Mouse (Mus musculus) lung, embryonic 14.5 days (tissue): Measurements from ENCODE around the gene Pfas. TPM values are rescaled to one million over a fixed set of nuclear protein-coding genes. Genes with fewer than 3 reads are reported as not detected.
A peak's percentile ranks its signal among the peaks of the same experiment; 100 is the strongest.

Experiments
- ATAC-seq: fragments of 200-750 bp; cut with Nextera tagmentation; 2 replicates; pipeline ENCODE4 v1.8.0; 2017; ENCODE audit warnings: mild to moderate bottlenecking, moderate TSS enrichment, moderate library complexity; ENCODE audit not compliant: insufficient read depth
- DNase-seq: peaks from one replicate; pipeline ENCODE4 v3.0.0-alpha.2; 2015
- H3K27ac ChIP-seq: fragments of 300-500 bp; sonication (generic); 2 replicates; pipeline ENCODE4 v1.5.1; 2014; ENCODE audit warnings: low read depth, mild to moderate bottlenecking, moderate library complexity
- H3K27me3 ChIP-seq: fragments of 300-500 bp; sonication (generic); 2 replicates; pipeline ENCODE4 v1.6.1; 2014; ENCODE audit warnings: low read length, control low read depth; ENCODE audit not compliant: insufficient read depth
- H3K36me3 ChIP-seq: fragments of 300-500 bp; sonication (generic); 2 replicates; pipeline ENCODE4 v1.6.1; 2014; ENCODE audit warnings: control low read depth; ENCODE audit not compliant: insufficient read depth
- H3K4me1 ChIP-seq: fragments of 300-500 bp; sonication (generic); 2 replicates; pipeline ENCODE4 v1.6.1; 2014; ENCODE audit warnings: antibody characterized with exemption, control low read depth; ENCODE audit not compliant: insufficient read depth
- H3K4me2 ChIP-seq: fragments of 300-500 bp; sonication (generic); 2 replicates; pipeline ENCODE4 v1.6.1; 2014; ENCODE audit warnings: mild to moderate bottlenecking
- H3K4me3 ChIP-seq: fragments of 300-500 bp; sonication (generic); 2 replicates; pipeline ENCODE4 v1.5.1; 2014; ENCODE audit warnings: low read depth, low read length
- H3K9ac ChIP-seq: fragments of 300-500 bp; sonication (generic); 2 replicates; pipeline ENCODE4 v1.6.1; 2014
- H3K9me3 ChIP-seq: fragments of 300-500 bp; sonication (generic); 2 replicates; pipeline ENCODE4 v1.6.1; 2016; ENCODE audit warnings: low read depth, low read length, control low read depth
- CTCF ChIP-seq: IDR thresholded peaks from 2 replicates; pipeline ENCODE4 v1.5.1; 2016; ENCODE audit warnings: antibody characterized with exemption, low read depth
- WGBS: fragments of 180-500 bp; shearing (Covaris S2); extraction: QIAGEN DNeasy Blood & Tissue Kit; methylation state at CpG from one replicate; pipeline ENCODE4 v1.1.7; 2014; 5-methylcytosine and 5-hydroxymethylcytosine counted together
- polyA plus RNA-seq: library from polyadenylated mRNA; unstranded; fragments of >200 nt; fragmentation: Nextera tagmentation; extraction: Ambion mirVana; gene quantifications from 2 replicates; pipeline ENCODE4 v1.2.1, GENCODE M21; 2014

Pfas gene
- polyA plus RNA-seq, result 36.8 and 43.3 TPM in 2 replicates

GRCm38 (mm10) chr11:69008182-69009121 lies at the start of gene Pfas:
TSS of gene Pfas (minus strand) at chr11:69008460.
- 10% methylated on average over 38 of the region's 38 CpGs for WGBS
- peak within 1 kb of the TSS; percentile 63 for H3K4me2 ChIP-seq
- 0 out of 2 replicates have a peak within 1 kb of the TSS, but pooled peaks have one; percentile 52 for H3K27ac ChIP-seq
- no peaks in the 10 kb centered on the region for H3K9me3 ChIP-seq
- H3K4me1 ChIP-seq, result no peaks in the 10 kb centered on the region
- TF ChIP-seq CTCF, result peak; percentile 7; the same call in 1 of the 2 replicates
- no peaks in the 10 kb centered on the region for H3K27me3 ChIP-seq
- DNase-seq, result peak; percentile 99
- ATAC-seq, result peak; percentile 92
- H3K4me3 ChIP-seq, result peak within 1 kb of the TSS; percentile 61
- peaks cover 2% of the 10 kb centered on the region; the same call in 1 of the 2 replicates for H3K36me3 ChIP-seq
- peak within 1 kb of the TSS; percentile 64 for H3K9ac ChIP-seq

GRCm38 (mm10) chr11:69053848-69054247 lies 45.6 kb upstream of the Pfas start:
- ATAC-seq (no peak), DNase-seq (no peak)
- Histone ChIP-seq H3K4me1 (peaks cover 4% of the 10 kb centered on the region; the same call in 1 of the 2 replicates), H3K27ac (no peak overlapping the region), H3K36me3 (peaks cover 50% of the 10 kb centered on the region), H3K9ac (no peak overlapping the region), H3K9me3 (no peaks in the 10 kb centered on the region), H3K4me3 (no peak overlapping the region), H3K27me3 (no peaks in the 10 kb centered on the region), H3K4me2 (no peak overlapping the region)
- 64% methylated on average over 3 of the region's 3 CpGs for WGBS
- no peak for TF ChIP-seq CTCF

- TF ChIP-seq CTCF, result no peak
- WGBS, result 96% methylated on average over 2 of the region's 2 CpGs
- Histone ChIP-seq H3K9ac (no peak overlapping the region), H3K27ac (no peak overlapping the region), H3K36me3 (peaks cover 59% of the 10 kb centered on the region), H3K4me1 (no peaks in the 10 kb centered on the region; the same call in 1 of the 2 replicates), H3K27me3 (no peaks in the 10 kb centered on the region), H3K4me3 (no peak overlapping the region), H3K4me2 (no peak overlapping the region), H3K9me3 (no peaks in the 10 kb centered on the region)
- ATAC-seq (no peak), DNase-seq (no peak)
These were observed 44.7 kb upstream of the Pfas start for GRCm38 (mm10) chr11:69052824-69053421.

- TF ChIP-seq CTCF, result no peak
- no peaks in the 10 kb centered on the region for H3K27me3 ChIP-seq
- H3K4me2 ChIP-seq, result no peak overlapping the region
- no peak overlapping the region for H3K9ac ChIP-seq
- no peak for DNase-seq
- no peak overlapping the region for H3K4me3 ChIP-seq
- H3K9me3 ChIP-seq, result no peaks in the 10 kb centered on the region
- H3K36me3 ChIP-seq, result peaks cover 66% of the 10 kb centered on the region
- WGBS, result 76% methylated on average over 4 of the region's 4 CpGs
- H3K4me1 ChIP-seq, result peaks cover 10% of the 10 kb centered on the region
- no peak for ATAC-seq
- no peak overlapping the region for H3K27ac ChIP-seq
These were observed 43.5 kb upstream of the Pfas start for GRCm38 (mm10) chr11:69051771-69052170.

- Histone ChIP-seq H3K27ac (no peak overlapping the region), H3K27me3 (no peaks in the 10 kb centered on the region), H3K9ac (no peak overlapping the region), H3K4me3 (no peak overlapping the region), H3K36me3 (peaks cover 66% of the 10 kb centered on the region), H3K4me1 (peaks cover 13% of the 10 kb centered on the region), H3K4me2 (no peak overlapping the region), H3K9me3 (no peaks in the 10 kb centered on the region)
- DNase-seq (no peak), ATAC-seq (no peak)
- 87% methylated on average over 8 of the region's 8 CpGs for WGBS
- no peak for TF ChIP-seq CTCF
These were observed 42.5 kb upstream of the Pfas start for GRCm38 (mm10) chr11:69050748-69051147.

GRCm38 (mm10) chr11:69048151-69048550 lies 39.9 kb upstream of the Pfas start:
- no peaks in the 10 kb centered on the region for H3K9me3 ChIP-seq
- H3K4me3 ChIP-seq, result peak overlapping the region; percentile 9; the same call in 1 of the 2 replicates
- peaks cover 53% of the 10 kb centered on the region for H3K36me3 ChIP-seq
- DNase-seq (no peak), ATAC-seq (no peak)
- H3K9ac ChIP-seq, result no peak overlapping the region
- H3K27me3 ChIP-seq, result no peaks in the 10 kb centered on the region
- 86% methylated on average over 14 of the region's 14 CpGs for WGBS
- no peak for TF ChIP-seq CTCF
- no peak overlapping the region for H3K27ac ChIP-seq
- H3K4me2 ChIP-seq, result 0 out of 2 replicates have a peak overlapping the region, but pooled peaks have one; percentile 91
- H3K4me1 ChIP-seq, result peaks cover 13% of the 10 kb centered on the region

GRCm38 (mm10) chr11:69047592-69047991 lies 39.3 kb upstream of the Pfas start:
- H3K9ac ChIP-seq, result peak overlapping the region; percentile 32; the same call in 1 of the 2 replicates
- no peak for TF ChIP-seq CTCF

More at GRCm38 (mm10) chr11:69047592-69047991, 39.3 kb upstream of the Pfas start:
- Histone ChIP-seq H3K4me2 (peak overlapping the region; percentile 91), H3K9me3 (no peaks in the 10 kb centered on the region), H3K27me3 (no peaks in the 10 kb centered on the region), H3K27ac (no peak overlapping the region), H3K36me3 (peaks cover 48% of the 10 kb centered on the region), H3K4me1 (peaks cover 13% of the 10 kb centered on the region), H3K4me3 (peak overlapping the region; percentile 90)
- DNase-seq (no peak), ATAC-seq (no peak)
- 88% methylated on average over 12 of the region's 12 CpGs for WGBS
